Mouse (Mus musculus) C2C12 (cell line): ENCODE measurements around the gene Rint1. TPM values are rescaled to one million over a fixed set of nuclear protein-coding genes. Genes with fewer than 3 reads are reported as not detected.

Experiments
- H3K27me3 ChIP-seq: one replicate; pipeline ENCODE4 v1.6.1; 2011; ENCODE audit not compliant: control insufficient read depth, insufficient read depth, insufficient read length
- H3K36me3 ChIP-seq: one replicate; pipeline ENCODE4 v1.6.1; 2011; ENCODE audit not compliant: control insufficient read depth, insufficient read depth
- H3K4me3 ChIP-seq: one replicate; pipeline ENCODE4 v1.5.1; 2011; ENCODE audit warnings: mild to moderate bottlenecking, control low read depth; ENCODE audit not compliant: poor library complexity, insufficient read depth, severe bottlenecking
- H3K79me2 ChIP-seq: one replicate; pipeline ENCODE4 v1.6.1; 2011; ENCODE audit not compliant: control insufficient read depth, insufficient read depth
- H3K79me3 ChIP-seq: one replicate; pipeline ENCODE4 v1.6.1; 2011; ENCODE audit warnings: low read depth, control low read depth
- H3ac ChIP-seq: one replicate; pipeline ENCODE3; 2011; ENCODE audit warnings: low read depth; ENCODE audit not compliant: control insufficient read depth, insufficient read length
- CEBPB ChIP-seq: IDR thresholded peaks from one replicate; pipeline ENCODE4 v1.6.1; 2011; ENCODE audit warnings: low read depth, mild to moderate bottlenecking, control low read depth, moderate library complexity
- CTCF ChIP-seq: IDR thresholded peaks from one replicate; pipeline ENCODE4 v1.5.1; 2011; ENCODE audit not compliant: control insufficient read depth, insufficient read depth, insufficient read length
- FOSL1 ChIP-seq: IDR thresholded peaks from one replicate; pipeline ENCODE4 v1.8.0; 2011; ENCODE audit warnings: mild to moderate bottlenecking, low read length; ENCODE audit not compliant: poor library complexity, insufficient read depth, severe bottlenecking
- MAX ChIP-seq: IDR thresholded peaks from one replicate; pipeline ENCODE4 v1.6.1; 2011; ENCODE audit warnings: mild to moderate bottlenecking, control low read depth
- MYOD1 ChIP-seq: IDR thresholded peaks from one replicate; pipeline ENCODE4 v1.6.1; 2011; ENCODE audit warnings: low read depth; ENCODE audit not compliant: control insufficient read depth, insufficient read length
- MYOG ChIP-seq: IDR thresholded peaks from one replicate; pipeline ENCODE4 v1.6.1; 2011; ENCODE audit not compliant: control insufficient read depth, insufficient read length; ENCODE audit errors: extremely low read depth
- USF1 ChIP-seq: IDR thresholded peaks from one replicate; pipeline ENCODE4 v1.6.1; 2011; ENCODE audit warnings: low read depth, mild to moderate bottlenecking, control low read depth, moderate library complexity
- polyA plus RNA-seq: library from polyadenylated mRNA; unstranded; fragments of >200 nt; fragmentation: generic; extraction: Trizol; gene quantifications from one replicate; pipeline ENCODE4 v1.2.1, GENCODE M21; 2012; ENCODE audit warnings: missing spikeins

Rint1 gene
- polyA plus RNA-seq, 1 experiment = 9.5 TPM

DNA sequence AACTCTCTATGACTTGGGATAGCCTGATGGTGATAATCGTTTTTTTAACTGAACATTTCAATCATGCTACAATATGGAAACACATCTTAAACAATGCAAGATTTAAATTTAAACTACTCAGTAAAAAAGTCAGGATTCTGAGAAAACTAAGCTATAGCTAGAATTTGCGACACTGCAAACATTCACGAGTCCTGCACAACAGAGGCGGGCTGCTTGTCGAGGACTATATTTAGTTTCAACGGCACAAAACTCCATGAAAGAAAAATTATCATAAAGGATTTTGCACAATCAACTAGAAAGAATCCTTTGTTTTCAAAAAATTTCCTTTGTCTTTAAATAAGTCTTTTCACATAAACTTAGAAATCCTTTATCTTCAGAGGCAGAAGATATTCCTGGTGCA lies 25.0 kb upstream of the Rint1 start:
- Histone ChIP-seq H3ac (no peak overlapping the region), H3K27me3 (no peaks in the 10 kb centered on the region), H3K79me3 (no peaks in the 10 kb centered on the region), H3K79me2 (no peaks in the 10 kb centered on the region), H3K4me3 (no peak overlapping the region), H3K36me3 (peaks cover 66% of the 10 kb centered on the region)
- TF ChIP-seq MAX = no peak
- no peak for TF ChIP-seq CTCF
- TF ChIP-seq MYOG = no peak
- TF ChIP-seq USF1 = no peak
- TF ChIP-seq CEBPB = no peak
- TF ChIP-seq FOSL1 = no peak
- TF ChIP-seq MYOD1 = no peak

GRCm38 (mm10) chr5:23764557-23764956 lies 23.0 kb upstream of the Rint1 start:
- no peak overlapping the region for H3ac ChIP-seq
- no peaks in the 10 kb centered on the region for H3K27me3 ChIP-seq
- H3K79me3 ChIP-seq = no peaks in the 10 kb centered on the region
- no peak overlapping the region for H3K4me3 ChIP-seq
- H3K36me3 ChIP-seq = peaks cover 64% of the 10 kb centered on the region
- no peaks in the 10 kb centered on the region for H3K79me2 ChIP-seq
- TF ChIP-seq MYOG = no peak
- no peak for TF ChIP-seq MAX
- TF ChIP-seq MYOD1 = no peak

- Histone ChIP-seq H3K79me3 (no peaks in the 10 kb centered on the region), H3K27me3 (no peaks in the 10 kb centered on the region), H3ac (no peak overlapping the region), H3K4me3 (no peak overlapping the region), H3K36me3 (peaks cover 53% of the 10 kb centered on the region), H3K79me2 (peaks cover 6% of the 10 kb centered on the region)
- TF ChIP-seq MYOG = no peak
- no peak for TF ChIP-seq USF1
- TF ChIP-seq MAX = no peak
- no peak for TF ChIP-seq MYOD1
- TF ChIP-seq FOSL1 = no peak
- TF ChIP-seq CTCF = no peak
- no peak for TF ChIP-seq CEBPB
Measured at GRCm38 (mm10) chr5:23771105-23771504, 16.4 kb upstream of the Rint1 start.

DNA sequence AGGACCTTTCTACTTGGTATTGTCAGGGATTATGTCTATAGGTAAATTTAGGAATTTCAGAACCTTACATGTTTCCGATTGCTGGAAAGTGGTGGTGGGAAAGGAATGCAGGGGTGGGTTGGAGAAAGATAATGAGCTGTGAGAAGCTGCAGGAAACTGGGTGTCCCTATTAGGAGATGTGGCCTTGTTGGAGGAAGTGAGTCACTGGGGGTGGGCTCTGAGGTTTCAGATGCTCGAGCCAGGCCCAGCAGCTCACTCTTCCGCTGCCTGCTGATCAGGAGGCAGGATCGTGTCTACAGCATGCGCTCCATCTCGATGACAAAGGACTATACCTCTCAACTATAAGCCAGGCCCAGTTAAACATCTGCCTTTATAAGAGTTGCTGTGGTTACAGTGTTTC lies 13.3 kb upstream of the Rint1 start:
- no peak for TF ChIP-seq MAX
- TF ChIP-seq CEBPB = no peak
- TF ChIP-seq MYOG = no peak
- TF ChIP-seq MYOD1 = no peak
- no peak for TF ChIP-seq USF1
- H3ac ChIP-seq = no peak overlapping the region
- peaks cover 22% of the 10 kb centered on the region for H3K79me2 ChIP-seq
- H3K36me3 ChIP-seq = peaks cover 45% of the 10 kb centered on the region
- peaks cover 13% of the 10 kb centered on the region for H3K79me3 ChIP-seq
- H3K27me3 ChIP-seq = no peaks in the 10 kb centered on the region
- H3K4me3 ChIP-seq = no peak overlapping the region

DNA sequence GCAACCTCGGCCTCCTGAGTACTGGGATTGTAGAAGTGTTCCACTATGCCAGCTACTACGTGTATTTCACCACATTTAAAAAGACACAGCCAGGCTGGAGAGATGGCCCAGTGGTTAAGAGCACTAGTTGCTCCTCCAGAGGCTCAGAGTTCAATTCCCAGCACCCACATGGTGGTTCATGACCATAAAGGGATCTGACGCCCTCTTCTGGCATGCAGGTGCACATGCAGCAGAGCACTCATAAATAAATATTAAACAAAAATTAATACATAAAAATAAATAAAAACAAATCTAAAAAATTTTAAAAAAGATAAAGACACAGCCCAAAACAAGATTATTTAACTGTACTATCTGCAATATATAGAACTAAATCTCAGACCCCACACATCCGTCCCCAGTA lies 7.0 kb upstream of the Rint1 start:
- peaks cover 16% of the 10 kb centered on the region for H3K36me3 ChIP-seq
- no peak overlapping the region for H3ac ChIP-seq
- H3K27me3 ChIP-seq = no peaks in the 10 kb centered on the region

GRCm38 (mm10) chr5:23781172-23781571 lies 6.3 kb upstream of the Rint1 start:
- TF ChIP-seq CEBPB = no peak
- no peak for TF ChIP-seq FOSL1
- TF ChIP-seq MAX = no peak
- no peak for TF ChIP-seq MYOG
- TF ChIP-seq MYOD1 = no peak
- TF ChIP-seq USF1 = no peak
- no peak for TF ChIP-seq CTCF
- no peak overlapping the region for H3ac ChIP-seq
- H3K27me3 ChIP-seq = no peaks in the 10 kb centered on the region

More for the DNA sequence above, 7.0 kb upstream of the Rint1 start:
- H3K79me2 ChIP-seq = peaks cover 58% of the 10 kb centered on the region
- TF ChIP-seq FOSL1 (no peak), MYOD1 (no peak), CTCF (no peak), MAX (no peak), CEBPB (no peak), MYOG (no peak), USF1 (no peak)
- no peak overlapping the region for H3K4me3 ChIP-seq
- peaks cover 50% of the 10 kb centered on the region for H3K79me3 ChIP-seq

More at GRCm38 (mm10) chr5:23781172-23781571, 6.3 kb upstream of the Rint1 start:
- Histone ChIP-seq H3K79me3 (peaks cover 50% of the 10 kb centered on the region), H3K36me3 (peaks cover 10% of the 10 kb centered on the region), H3K4me3 (no peak overlapping the region), H3K79me2 (peaks cover 58% of the 10 kb centered on the region)
